Mouse (Mus musculus) MEL-GATA-1-ER (cell line): ENCODE results near the gene Nip7.
"Not testable (repeated sequence)": the region's sequence is repeated elsewhere in the genome, so short reads cannot be mapped to it uniquely, and the experiment has no call there.

Experiments used
- DNase-seq: peaks from one replicate; pipeline ENCODE4 v3.0.0-alpha.2; 2012; ENCODE audit warnings: low read depth; ENCODE audit errors: extremely low read depth

Gene Nip7

DNA sequence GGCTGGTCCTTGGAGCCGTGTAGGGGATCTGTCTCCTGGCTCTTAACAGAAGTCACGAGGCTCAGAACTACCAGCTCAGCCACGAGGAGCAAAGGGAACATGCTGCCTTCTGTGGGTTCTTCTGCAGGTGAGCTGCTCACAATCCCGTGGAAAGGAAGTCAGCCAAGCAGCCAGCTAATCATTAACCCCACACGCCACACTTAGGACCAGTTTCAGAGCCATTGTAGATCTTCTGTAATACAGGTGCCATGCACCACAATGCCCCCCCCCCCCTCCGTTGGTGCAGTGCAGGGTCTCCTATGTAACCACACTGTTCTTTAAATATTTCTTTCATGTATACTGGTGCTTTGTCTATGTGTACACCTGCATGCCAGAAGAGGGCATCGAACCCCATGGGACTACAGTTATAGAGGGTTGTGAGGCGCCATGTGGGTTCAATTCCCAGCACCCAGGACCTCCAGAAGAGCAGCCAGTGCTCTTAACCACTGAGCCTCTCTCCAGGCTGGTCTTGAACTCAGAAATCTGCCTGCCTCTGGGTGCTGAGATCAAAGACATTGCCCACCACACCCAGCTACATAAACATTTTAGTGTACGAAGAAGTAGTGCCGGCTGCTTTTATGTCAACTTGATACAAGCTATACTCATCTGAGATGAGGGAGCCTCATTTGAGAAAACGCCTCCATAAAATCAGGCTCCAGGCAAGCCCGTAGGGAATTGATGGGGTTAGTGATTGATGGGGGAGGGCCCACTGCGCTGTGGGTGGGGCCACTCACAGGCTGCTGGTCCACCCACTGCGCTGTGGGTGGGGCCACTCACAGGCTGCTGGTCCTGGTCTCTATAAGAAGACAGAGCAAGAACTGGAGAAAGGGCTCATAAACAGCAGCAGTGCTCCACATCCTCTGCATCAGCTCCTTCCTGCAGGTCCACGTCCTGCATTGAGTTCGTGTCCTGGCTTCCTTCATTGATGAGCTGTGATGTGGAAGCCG lies 9.1 kb downstream of the Nip7 start, which contains the start of gene Tmed6:
Tmed6 (minus strand) TSS at position 134 of the 986 bp plus-strand sequence.
- peak; percentile 49 for DNase-seq

DNA sequence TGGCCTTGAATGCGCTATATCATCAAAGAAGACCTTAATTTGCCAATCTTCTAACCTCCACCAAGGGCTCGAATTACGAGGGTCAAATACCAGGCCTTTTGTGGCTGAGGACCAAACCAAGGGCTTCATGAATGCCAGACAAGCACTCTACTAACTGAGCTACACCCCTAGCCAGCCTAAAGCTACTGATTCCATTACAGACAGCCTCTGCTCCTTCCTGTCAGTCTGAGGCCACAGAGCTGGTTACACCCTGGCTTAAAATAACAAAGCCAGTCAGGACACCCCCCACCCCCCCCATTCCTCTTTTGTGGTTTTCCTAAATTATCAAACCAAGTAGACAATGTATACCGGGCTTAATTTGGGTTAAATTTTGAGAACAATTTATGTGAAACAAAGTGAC lies 17.0 kb downstream of the Nip7 start:
- no peak for DNase-seq

DNA sequence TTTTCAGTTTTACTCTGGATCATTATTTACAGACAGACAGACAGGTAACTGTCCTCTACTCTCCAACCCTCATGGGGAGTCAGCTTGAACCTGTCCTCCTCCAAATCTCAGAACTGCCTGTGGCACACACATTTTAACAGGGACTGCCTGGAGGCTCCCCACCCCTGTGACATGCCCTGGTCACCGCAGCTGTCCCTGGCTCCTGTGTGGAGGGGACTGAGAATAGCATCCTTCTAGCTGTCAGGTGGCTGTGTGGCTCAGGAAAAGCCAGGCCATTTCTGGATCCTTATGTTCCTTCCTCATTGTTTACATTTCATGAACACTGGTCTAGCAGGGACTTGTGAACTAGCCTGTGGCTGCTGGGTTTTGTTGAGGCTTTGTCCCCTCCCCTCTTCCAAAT lies 17.5 kb downstream of the Nip7 start:
- DNase-seq = no peak

- no peak for DNase-seq
Observed at GRCm38 (mm10) chr8:107076239-107076888, 19.7 kb downstream of the Nip7 start.

DNA sequence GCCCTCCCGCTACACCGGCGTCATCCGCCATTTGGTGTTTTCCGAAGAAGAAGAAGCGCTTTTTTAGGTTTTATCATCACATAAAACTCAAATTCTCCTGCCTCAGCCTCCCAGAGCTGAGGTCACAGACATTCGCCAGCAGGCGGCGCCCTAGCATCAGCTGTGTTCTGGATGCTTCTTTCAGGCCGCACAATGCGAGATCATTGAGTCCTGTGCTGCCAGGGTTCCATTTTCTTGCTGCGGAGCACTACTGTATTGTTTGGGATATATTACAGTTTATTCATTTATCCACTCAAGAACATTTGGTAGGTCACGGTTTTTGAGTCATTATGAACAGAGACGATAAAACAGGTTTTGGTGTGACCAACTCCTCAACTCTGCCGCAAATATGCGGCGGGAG lies 28.7 kb downstream of the Nip7 start:
- no peak for DNase-seq

DNA sequence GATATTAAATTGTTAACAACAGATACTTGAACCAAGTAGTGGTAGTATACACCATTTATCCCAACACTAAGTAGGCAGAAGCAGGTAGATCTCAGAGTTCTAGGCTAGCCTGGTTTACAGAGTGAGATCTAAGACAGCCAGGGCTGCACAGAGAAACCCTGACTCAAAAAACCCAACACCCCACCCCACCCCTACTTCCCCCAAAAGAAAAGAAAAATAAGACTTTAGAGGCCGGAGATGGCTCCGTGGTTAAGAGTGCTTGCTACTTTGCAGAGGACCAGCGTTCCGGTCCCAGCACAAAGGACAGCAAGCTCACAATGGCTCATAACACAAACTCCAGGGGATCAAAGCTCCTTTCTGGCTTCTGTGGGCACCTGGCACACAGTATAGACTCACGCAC lies 29.3 kb downstream of the Nip7 start:
- no peak for DNase-seq

DNA sequence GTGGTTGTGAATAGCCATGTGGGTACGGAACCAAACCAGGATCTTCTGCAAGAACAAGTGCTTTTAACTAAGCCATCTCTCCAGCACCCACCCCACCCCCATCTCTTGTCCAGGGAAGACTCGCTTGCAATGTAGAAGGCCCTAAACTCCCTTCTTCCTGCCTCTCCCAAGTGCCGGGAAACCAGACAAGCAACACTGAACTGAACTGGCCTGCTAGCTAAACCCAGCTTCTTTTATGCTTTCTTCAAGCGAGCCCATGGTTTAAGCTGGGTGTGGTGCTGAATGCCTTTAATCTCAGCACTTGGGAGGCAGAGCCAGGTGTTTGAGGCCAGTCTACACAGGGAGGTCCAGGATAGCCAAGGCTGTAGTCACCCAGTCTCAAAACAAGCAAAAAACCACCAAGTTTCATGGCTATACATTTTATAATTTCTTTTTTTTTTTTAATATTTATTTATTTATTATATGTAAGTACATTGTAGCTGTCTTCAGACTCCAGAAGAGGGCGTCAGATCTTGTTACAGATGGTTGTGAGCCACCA lies 31.9 kb downstream of the Nip7 start:
- DNase-seq = no peak

GRCm38 (mm10) chr8:107090531-107090930 lies 33.9 kb downstream of the Nip7 start:
- DNase-seq = no peak

DNA sequence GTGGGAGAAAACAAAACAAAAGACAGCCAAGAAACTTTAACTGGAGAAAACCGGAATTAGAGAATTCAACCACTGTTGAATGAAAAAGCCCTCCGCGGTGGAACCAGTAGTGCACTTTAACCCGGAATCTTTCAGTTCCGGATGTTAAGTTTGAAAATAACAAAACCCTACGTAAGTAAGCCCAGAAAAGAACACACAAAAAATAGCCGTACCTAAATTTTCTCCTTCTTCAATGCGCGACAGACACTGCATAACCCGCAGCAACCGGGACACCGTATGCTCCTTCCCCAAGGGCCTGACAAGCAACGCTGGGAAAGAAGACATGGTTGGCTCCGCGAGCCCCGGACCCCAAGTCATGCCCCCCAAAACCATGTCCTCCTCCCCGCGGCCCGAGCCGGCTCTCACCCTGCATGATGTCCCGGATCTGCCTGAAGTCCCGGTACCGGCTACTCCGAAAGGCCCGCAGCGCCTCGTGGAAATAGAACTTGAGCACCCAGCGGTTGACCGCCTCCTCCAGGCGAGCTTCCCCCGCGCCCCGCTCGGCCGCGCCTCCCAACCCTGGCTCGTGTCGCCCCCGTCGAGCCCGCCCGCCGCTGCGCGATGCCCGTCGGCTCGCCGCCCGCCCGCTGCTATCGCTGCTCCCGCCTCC lies 39.2 kb downstream of the Nip7 start:
- peak; percentile 43 for DNase-seq

DNA sequence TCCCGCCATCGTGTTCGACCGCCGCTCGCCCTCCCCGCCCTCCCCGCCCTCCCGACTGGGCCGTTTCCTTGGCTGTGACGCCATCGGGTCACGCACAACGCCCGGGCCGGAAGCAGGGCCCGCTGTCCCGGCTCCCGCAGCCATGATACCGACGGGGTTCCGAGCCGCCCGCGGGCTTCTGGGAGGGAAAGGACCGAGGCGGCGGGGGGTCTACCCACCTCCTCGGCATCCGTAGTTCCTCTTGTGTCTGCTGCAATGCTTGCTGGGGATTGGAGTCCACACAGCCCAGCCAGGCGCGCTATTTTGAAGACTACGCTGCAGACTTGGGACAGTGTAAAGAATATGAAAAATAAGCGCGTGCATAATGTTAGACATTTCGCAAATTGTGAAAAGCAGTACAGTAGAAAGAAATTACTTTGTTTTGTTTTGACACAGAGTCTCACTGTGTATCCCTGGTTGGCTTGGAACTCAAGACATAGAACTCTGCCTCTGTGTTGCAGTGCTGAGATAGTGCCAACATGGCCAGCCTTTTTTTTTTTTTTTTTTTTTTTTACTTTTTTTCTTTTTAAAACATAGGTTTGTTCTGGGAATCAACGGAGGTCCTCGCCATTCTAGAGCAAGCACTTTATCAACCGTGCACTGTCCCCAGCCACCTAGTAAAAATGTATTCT lies 39.8 kb downstream of the Nip7 start, which contains the start of gene Terf2:
Terf2 (minus strand) TSS at position 182 of the 671 bp plus-strand sequence.
- peak; percentile 93 for DNase-seq

DNA sequence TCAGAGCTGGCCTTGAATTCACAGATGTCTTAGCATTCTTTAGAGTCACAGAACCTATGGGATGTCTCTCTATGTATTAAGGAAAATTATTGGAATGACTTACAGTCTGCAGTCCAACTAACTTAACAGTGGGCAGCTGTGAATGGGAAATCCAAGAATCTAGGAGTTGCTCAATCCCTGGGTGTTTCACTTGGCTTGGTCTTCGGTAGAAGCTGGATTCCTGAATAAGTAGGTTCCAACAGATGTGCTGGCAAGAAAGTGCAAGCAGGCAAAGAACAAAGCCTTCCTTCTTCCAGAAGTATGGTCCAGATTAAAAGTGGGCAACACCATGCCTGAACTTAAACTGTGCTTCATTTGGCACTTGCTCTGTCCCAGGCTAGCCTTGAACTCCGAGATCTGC lies 44.0 kb downstream of the Nip7 start:
- DNase-seq = no peak

GRCm38 (mm10) chr8:107104547-107104946 lies 47.9 kb downstream of the Nip7 start:
- DNase-seq = no peak

DNA sequence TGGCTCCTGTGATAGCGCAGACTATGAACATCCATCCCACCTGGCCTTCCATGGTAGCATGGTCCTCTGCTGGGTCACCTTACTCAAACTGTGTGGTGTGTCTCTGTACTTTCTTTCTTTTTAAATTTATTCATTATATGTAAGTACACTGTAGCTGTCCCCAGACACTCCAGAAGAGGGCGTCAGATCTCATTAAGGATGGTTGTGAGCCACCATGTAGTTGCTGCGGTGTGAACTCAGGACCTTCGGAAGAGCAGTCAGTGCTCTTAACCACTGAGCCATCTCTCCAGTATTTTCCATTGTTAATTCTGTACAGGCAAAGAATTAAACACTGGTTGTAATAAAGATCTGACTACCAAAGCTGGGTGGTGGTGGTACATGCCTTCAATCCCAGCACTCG lies 51.4 kb downstream of the Nip7 start:
- not testable (repeated sequence) for DNase-seq

DNA sequence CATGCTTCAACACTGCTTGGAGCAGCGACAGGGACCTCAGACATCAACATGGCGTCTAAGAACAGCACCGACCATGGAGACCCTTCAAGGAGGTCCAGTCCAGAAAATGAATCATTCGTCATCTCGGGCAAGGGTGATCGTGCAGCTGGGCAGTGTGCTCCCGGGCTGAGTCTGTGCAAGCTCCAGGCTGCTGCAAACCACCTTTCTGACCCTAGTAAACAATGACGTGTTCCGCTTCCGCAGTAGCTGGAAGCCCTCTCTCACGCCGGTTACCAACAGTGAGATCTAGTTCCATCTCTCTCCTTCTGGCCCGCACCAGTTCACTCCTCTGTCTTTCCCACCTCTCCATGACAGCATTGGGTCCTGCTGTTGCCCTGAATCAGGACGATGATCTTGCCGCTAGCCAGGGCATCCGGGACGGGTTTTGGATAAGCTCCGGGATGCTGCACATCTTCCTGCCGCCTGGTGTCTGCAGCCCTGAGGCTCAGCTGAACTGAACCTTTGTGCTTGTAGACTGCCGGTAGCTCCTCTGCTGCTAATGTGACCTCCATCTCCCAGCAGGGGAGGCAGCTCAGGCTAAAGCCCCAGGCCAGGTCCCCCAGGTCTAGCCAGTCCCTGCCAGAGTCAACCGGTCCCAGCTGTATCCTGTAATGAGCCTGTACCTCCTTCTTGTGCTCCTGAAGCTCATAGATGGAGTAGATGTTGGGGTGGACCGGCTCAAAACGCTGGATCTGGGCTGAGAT lies 52.5 kb downstream of the Nip7 start:
- DNase-seq = no peak

GRCm38 (mm10) chr8:107109816-107110435 lies 53.2 kb downstream of the Nip7 start:
- DNase-seq = no peak
